Mouse (Mus musculus) megakaryocyte, adult 5-6 weeks (primary cell): ENCODE measurements around the gene Stx4a. TPM values are rescaled to one million over a fixed set of nuclear protein-coding genes. Genes with fewer than 3 reads are reported as not detected.
"Not testable (repeated sequence)": the region's sequence is repeated elsewhere in the genome, so short reads cannot be mapped to it uniquely, and the experiment has no call there.

ENCODE experiments used
- ATAC-seq: 2 replicates; pipeline ENCODE4 v1.8.0; 2016; ENCODE audit warnings: mild to moderate bottlenecking, inconsistent platforms; ENCODE audit not compliant: poor library complexity, severe bottlenecking
- total RNA-seq, 2 experiments: library from RNA; stranded (forward) in 1 of 2; stranded (reverse) in 1 of 2; fragments of 153-499, 151-499 nt in 1 of 2; fragments of 221-1000, 200-1000 nt in 1 of 2; gene quantifications; 2 replicates each; pipeline versions ENCODE4 v1.2.3 to v1.2.4; 2015 to 2017

Stx4a gene
- total RNA-seq, 2 experiments from 2014 or later: 37.7 to 68.7 TPM

DNA sequence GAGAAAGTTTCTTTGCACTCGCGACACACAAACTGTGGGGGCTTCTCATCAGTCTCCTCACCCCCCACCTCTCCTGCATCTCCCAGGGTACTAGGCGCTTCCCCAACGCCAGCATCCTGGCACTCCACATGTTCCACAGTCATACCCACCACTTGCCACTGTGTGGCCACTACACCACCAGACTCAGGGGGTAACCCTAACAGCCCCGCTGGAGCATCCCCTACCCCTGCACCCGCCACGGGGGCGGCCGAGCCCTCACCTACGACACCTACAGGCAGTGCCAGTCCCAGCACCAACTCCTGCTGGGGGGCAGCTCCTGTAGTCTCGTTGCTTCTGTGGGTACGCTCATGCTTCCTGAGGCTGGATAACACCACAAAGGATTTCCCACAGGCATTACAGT, 42.3 kb downstream of the Stx4a start:
- no peak for ATAC-seq

GRCm38 (mm10) chr7:127867641-127868040, 43.5 kb downstream of the Stx4a start:
- no peak for ATAC-seq

DNA sequence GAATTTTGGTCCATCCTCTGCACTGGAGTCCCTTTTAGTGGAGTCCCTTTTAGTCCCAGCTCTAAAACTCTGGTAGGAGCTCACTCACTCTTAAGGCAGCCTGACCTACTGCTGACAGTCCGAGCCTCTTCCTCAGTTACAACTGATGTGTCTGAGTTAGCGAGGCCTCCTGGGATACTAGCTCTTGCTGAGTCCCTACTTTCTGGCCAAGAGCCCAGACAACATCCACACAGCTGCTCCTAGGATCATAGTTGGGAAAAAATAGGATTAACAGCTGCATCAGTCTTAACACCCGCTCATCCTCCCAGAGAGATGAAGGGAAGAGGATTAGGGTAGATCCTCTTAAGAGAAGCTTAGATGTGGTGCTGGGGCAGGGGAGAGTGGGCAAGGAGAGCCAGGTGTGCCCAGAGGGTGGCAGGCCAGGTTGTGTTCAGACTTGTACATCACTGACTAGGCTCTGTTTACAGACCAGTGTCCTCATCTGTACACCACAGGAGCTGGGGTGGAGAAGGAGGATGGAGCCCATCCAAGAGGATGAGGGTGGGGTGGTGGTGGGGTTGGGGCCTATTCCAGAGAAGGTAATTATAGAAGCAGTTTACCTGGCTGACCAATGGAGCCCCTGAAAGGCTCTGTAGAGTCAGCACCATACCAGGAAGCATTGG, 45.2 kb downstream of the Stx4a start:
- ATAC-seq: no peak

- ATAC-seq: no peak
Measured at GRCm38 (mm10) chr7:127870136-127870821, 46.2 kb downstream of the Stx4a start.

DNA sequence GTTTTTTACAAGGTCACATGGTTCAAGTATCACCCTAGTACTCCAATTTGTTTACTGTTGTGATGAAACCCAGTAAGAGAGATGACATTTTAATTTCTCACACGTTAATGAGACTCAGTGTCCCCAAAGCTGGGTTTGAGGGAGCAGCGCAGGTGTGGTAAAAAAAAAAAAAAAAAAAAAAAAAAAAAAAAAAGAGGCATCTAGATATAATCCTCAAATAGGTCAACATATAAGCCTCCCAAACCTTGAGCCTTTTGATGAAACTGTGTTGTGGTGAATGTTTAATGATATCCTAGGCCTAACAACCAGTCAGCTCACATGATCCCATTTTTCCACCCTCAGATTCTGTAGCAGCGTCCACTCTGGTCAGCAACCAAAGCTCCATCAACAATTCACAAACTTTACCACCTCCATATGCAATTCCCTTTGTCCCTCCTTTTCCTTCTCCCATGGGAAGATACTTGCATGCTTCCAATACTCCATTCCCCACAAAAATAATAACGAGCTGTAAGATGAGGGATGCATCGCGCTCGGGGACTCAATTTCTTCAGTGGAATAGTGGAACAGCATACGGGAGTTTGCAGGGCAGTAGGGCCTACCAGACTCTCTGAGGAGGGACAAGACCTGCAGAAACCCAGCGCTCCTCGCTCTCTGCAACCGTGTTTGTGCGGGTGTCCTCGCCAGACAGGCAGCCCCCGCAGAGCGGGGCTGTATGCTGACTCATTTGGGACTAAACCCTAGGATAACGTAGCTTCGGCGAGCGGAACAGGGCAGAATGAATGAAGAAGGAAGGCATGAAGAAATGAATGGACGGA, 50.9 kb downstream of the Stx4a start:
- no peak for ATAC-seq

DNA sequence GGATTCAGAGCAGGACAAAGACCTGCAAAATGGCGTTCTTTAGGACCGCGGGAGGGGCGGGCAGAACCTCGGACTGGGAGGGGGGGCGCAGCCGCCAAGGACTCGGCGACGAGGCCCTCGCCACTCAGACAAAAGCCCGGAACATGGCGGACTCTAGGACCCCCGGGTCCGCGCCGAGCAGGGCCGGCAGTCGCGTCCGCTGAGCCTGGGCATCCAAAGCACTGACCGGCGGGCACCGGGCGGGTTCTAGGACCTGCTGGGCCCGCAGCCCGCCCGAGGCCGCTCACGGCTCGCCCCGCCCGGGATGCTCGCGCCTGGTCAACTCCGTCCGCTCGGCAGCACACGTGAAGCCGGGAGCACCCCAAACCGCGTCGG, 51.5 kb downstream of the Stx4a start:
- peak; percentile 75 for ATAC-seq

GRCm38 (mm10) chr7:127876041-127876466, 52.0 kb downstream of the Stx4a start, which contains the start of gene Zfp646:
Gene Zfp646 (plus strand): TSS chr7:127876221.
- ATAC-seq: peak; percentile 56

- peak; percentile 70 for ATAC-seq
Measured at GRCm38 (mm10) chr7:127876467-127877348, 52.6 kb downstream of the Stx4a start, which contains the start of gene Zfp668. Gene Zfp668 (minus strand): TSS chr7:127876828.

- ATAC-seq: no peak
Measured at GRCm38 (mm10) chr7:127879301-127879700, 55.2 kb downstream of the Stx4a start.

- no peak for ATAC-seq
Measured at GRCm38 (mm10) chr7:127880431-127880830, 56.3 kb downstream of the Stx4a start.

- no peak for ATAC-seq
Measured at GRCm38 (mm10) chr7:127885951-127886350, 61.9 kb downstream of the Stx4a start.

DNA sequence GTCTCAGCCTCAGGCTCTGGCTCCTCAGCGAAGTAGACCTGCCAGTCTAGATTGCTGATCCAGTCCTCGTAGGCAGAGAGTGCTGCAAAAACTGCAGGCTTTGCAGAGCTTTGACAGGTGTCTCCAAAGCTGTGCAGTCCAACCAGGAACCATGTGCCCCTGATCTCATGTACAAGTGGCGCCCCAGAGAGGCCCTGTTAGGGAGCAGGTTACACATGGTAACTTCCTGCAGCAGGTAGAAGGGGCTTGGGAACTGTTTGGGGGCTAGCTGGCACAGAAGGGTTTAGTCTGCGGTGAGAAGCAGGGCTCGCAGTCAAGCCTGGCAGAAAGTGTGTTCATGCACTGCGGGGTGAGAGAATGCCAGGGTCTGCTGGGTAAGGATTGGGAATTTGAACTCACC, 62.5 kb downstream of the Stx4a start:
- no peak for ATAC-seq

DNA sequence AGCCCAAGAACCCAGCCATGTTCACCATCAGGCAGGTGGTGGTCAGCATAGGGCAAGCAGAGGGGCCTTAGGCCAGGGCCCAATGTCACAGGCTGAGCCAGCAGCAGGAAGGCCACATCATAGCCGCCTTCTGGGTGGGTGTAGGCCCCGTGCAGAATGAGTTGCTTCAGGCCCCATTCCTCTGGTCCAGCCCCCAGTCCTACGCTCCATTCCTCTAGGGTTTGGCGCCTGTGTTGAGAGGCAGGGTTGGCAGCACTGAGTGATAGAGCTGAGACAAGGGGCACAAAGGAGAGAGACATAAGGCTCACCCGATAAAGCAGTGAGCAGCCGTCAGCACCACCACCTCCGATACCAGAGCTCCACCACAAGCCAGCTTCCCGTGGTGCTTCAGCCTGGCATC, 63.1 kb downstream of the Stx4a start:
- no peak for ATAC-seq

- no peak for ATAC-seq
Measured at GRCm38 (mm10) chr7:127887781-127888180, 63.7 kb downstream of the Stx4a start.

- peak; percentile 35; the same call in 1 of the 2 replicates for ATAC-seq
Measured at GRCm38 (mm10) chr7:127888821-127889220, 64.7 kb downstream of the Stx4a start.

DNA sequence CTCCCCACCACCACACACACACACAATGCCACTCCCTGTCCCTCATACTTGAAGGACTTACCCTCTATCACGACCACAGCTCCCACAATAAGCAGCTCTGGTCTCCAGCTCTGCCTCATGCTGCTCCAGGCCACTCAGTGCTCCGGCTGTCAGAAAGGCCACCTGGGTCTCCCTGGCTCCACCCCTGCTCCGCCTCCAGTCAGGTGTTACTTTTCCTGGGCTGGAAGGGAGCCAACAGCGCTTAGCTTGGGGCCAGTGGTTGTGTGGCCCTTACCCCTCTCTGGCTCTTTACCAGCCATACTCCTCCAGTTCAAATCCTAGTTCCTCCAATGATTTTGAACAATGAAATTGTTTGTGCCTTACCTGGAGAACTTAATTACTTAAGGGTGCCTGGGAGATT, 66.7 kb downstream of the Stx4a start, which contains the start of gene Prss53:
TSS of gene Prss53 (minus strand) at position 173 of the 400 bp plus-strand sequence.
- no peak for ATAC-seq

DNA sequence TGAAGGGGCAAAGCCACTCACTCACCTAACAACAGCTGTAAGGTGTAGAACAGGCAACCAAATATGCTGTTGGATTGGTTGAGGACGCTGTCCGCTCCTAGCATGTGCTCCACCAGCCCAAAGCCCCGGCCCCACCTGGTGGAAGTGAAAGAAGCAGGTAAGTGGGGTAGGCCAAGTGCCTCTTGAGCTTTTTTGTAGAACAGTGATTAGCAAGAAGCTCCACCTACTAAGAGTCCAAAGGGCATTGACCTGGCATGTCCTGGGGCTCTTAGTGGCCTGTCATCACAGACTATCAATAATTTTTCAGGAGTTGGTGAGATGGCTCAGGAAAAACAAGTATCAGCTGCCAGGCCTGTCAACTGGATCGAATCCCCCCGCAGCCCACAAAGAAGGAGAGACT, 70.4 kb downstream of the Stx4a start:
- no peak for ATAC-seq

- peak; percentile 95 for ATAC-seq
Measured at GRCm38 (mm10) chr7:127895442-127895841, 71.3 kb downstream of the Stx4a start, which contains the start of the genes Gm21974 and Vkorc1. Gene Gm21974 (minus strand): TSS chr7:127895454. Gene Vkorc1 (minus strand): TSS chr7:127895617.

GRCm38 (mm10) chr7:127895891-127896290, 71.8 kb downstream of the Stx4a start:
- ATAC-seq: not testable (repeated sequence)

DNA sequence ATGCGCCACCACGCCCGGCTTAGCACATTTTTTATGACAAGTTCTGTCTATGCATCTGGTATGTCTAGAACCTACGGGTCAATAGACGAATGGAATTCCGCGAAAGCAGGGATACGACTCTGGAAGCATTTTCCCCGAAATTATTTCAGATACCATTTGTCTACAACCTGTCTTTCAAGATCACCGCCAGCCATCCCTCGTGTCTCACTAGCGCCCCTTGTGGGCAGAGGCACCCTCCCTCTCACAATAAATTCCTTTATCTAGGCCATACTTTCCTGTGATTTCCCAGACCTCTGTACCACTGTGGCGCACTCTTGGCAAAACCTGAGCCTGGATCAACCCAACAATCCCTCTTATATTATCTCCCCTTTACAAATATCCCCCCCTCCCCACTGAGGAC, 72.3 kb downstream of the Stx4a start:
- ATAC-seq: peak; percentile 45; the same call in 1 of the 2 replicates
